Mouse (Mus musculus) MEL (cell line): Measurements from ENCODE around the gene Spice1. TPM values are rescaled to one million over a fixed set of nuclear protein-coding genes. Genes with fewer than 3 reads are reported as not detected.

Source experiments
- DNase-seq: peaks from one replicate; pipeline ENCODE4 v3.0.0; 2011; ENCODE audit warnings: low read depth, low spot score
- H3K27ac ChIP-seq: 2 replicates; pipeline ENCODE4 v1.5.1; 2012; ENCODE audit warnings: low read depth, mild to moderate bottlenecking, control low read depth, low read length, moderate library complexity; ENCODE audit not compliant: control insufficient read depth
- H3K27me3 ChIP-seq, 2 experiments: fragments of 150-350 bp in 1 of 2; sonication (generic) in 1 of 2; 2 replicates each; pipeline ENCODE4 v1.6.1; 2012; ENCODE audit warnings: low read length in 2 of 2, mild to moderate bottlenecking in 2 of 2, improper control_type of control experiment in 1 of 2, moderate library complexity in 1 of 2; ENCODE audit not compliant: insufficient read depth in 2 of 2, control insufficient read depth in 1 of 2
- H3K36me3 ChIP-seq, 2 experiments: 2 replicates each; pipeline ENCODE4 v1.6.1; 2012 to 2014; ENCODE audit warnings: low read length in 2 of 2, improper control_type of control experiment in 1 of 2, inconsistent platforms in 1 of 2, mild to moderate bottlenecking in 1 of 2; ENCODE audit not compliant: insufficient read depth in 2 of 2, control insufficient read depth in 1 of 2
- H3K4me1 ChIP-seq, 2 experiments: fragments of 150-350 bp in 1 of 2; sonication (generic) in 1 of 2; 2 replicates each; pipeline ENCODE4 v1.6.1; 2012; ENCODE audit warnings: low read length in 2 of 2, improper control_type of control experiment in 1 of 2, mild to moderate bottlenecking in 1 of 2; ENCODE audit not compliant: insufficient read depth in 2 of 2, control insufficient read depth in 1 of 2
- H3K4me3 ChIP-seq, 2 experiments: fragments of 150-350 bp in 1 of 2; sonication (generic) in 1 of 2; 2 replicates each; pipeline ENCODE4 v1.5.1; 2012; ENCODE audit warnings: low read depth in 2 of 2, low read length in 2 of 2, mild to moderate bottlenecking in 2 of 2, moderate library complexity in 2 of 2, control low read depth in 1 of 2, improper control_type of control experiment in 1 of 2; ENCODE audit not compliant: control insufficient read depth in 1 of 2, insufficient read depth in 1 of 2
- H3K79me2 ChIP-seq: 2 replicates; pipeline ENCODE4 v1.6.1; 2012; ENCODE audit warnings: mild to moderate bottlenecking, low read length, moderate library complexity; ENCODE audit not compliant: control insufficient read depth, poor library complexity, insufficient read depth
- H3K9ac ChIP-seq: 2 replicates; pipeline ENCODE4 v1.6.1; 2012; ENCODE audit warnings: low read depth, mild to moderate bottlenecking, control low read depth, low read length, moderate library complexity; ENCODE audit not compliant: control insufficient read depth, poor library complexity, severe bottlenecking
- H3K9me3 ChIP-seq: fragments of 150-350 bp; sonication (generic); replicated peaks from 2 replicates; pipeline ENCODE4 v1.6.1; 2012; ENCODE audit warnings: mild to moderate bottlenecking, low read length, improper control_type of control experiment, moderate library complexity; ENCODE audit not compliant: insufficient read depth
- CHD2 ChIP-seq: IDR thresholded peaks from 2 replicates; pipeline ENCODE4 v1.6.1; 2011; ENCODE audit warnings: low read length, improper control_type of control experiment
- CTCF ChIP-seq, 3 experiments: IDR thresholded peaks in 2 of 3; conservative IDR thresholded peaks in 1 of 3; 2 replicates each; pipeline ENCODE4 v1.5.1; 2011 to 2012; ENCODE audit warnings: low read length in 3 of 3, low read depth in 2 of 3, mild to moderate bottlenecking in 2 of 3, improper control_type of control experiment in 1 of 3, inconsistent platforms in 1 of 3, mixed read lengths in 1 of 3, moderate library complexity in 1 of 3; ENCODE audit not compliant: control insufficient read depth in 1 of 3, insufficient read depth in 1 of 3, poor library complexity in 1 of 3, severe bottlenecking in 1 of 3
- EP300 ChIP-seq, 2 experiments: IDR thresholded peaks; 2 replicates each; pipeline ENCODE4 v1.6.1; 2011; ENCODE audit warnings: improper control_type of control experiment in 2 of 2, low read length in 2 of 2, low read depth in 1 of 2, mild to moderate bottlenecking in 1 of 2
- JUND ChIP-seq: IDR thresholded peaks from 2 replicates; pipeline ENCODE4 v1.6.1; 2011; ENCODE audit warnings: low read depth, mild to moderate bottlenecking, improper control_type of control experiment, low read length
- MAFK ChIP-seq: IDR thresholded peaks from 2 replicates; pipeline ENCODE4 v1.6.1; 2011; ENCODE audit warnings: low read depth, mild to moderate bottlenecking, low read length, improper control_type of control experiment, borderline replicate concordance
- MAX ChIP-seq: IDR thresholded peaks from 2 replicates; pipeline ENCODE4 v1.6.1; 2011; ENCODE audit warnings: low read length, improper control_type of control experiment
- MYC ChIP-seq: IDR thresholded peaks from 2 replicates; pipeline ENCODE4 v1.6.1; 2011; ENCODE audit warnings: low read depth, mild to moderate bottlenecking, low read length, improper control_type of control experiment, moderate library complexity
- POLR2A ChIP-seq, 2 experiments: IDR thresholded peaks; 2 replicates each; pipeline ENCODE4 v1.6.1; 2011 to 2012; ENCODE audit warnings: low read length in 2 of 2, mild to moderate bottlenecking in 2 of 2, control low read depth in 1 of 2, improper control_type of control experiment in 1 of 2, low read depth in 1 of 2, moderate library complexity in 1 of 2; ENCODE audit not compliant: control insufficient read depth in 1 of 2, insufficient read depth in 1 of 2, poor library complexity in 1 of 2
- RAD21 ChIP-seq: IDR thresholded peaks from 2 replicates; pipeline ENCODE4 v1.6.1; 2011; ENCODE audit warnings: mild to moderate bottlenecking, low read depth, low read length, improper control_type of control experiment
- SIN3A ChIP-seq: IDR thresholded peaks from 2 replicates; pipeline ENCODE4 v1.6.1; 2012; ENCODE audit warnings: low read length, improper control_type of control experiment, inconsistent platforms
- SMC3 ChIP-seq: IDR thresholded peaks from 2 replicates; pipeline ENCODE4 v1.6.1; 2011; ENCODE audit warnings: low read depth, low read length, improper control_type of control experiment
- TBP ChIP-seq: IDR thresholded peaks from 2 replicates; pipeline ENCODE4 v1.8.0; 2011; ENCODE audit warnings: low read depth, low read length, improper control_type of control experiment
- ZC3H11A ChIP-seq: IDR thresholded peaks from 2 replicates; pipeline ENCODE4 v1.6.1; 2012; ENCODE audit warnings: low read depth, mild to moderate bottlenecking, inconsistent platforms, low read length, improper control_type of control experiment
- ZKSCAN1 ChIP-seq: IDR thresholded peaks from 2 replicates; pipeline ENCODE4 v1.6.1; 2012; ENCODE audit warnings: low read depth, mild to moderate bottlenecking, inconsistent platforms, low read length, improper control_type of control experiment, moderate library complexity
- ZMIZ1 ChIP-seq: IDR thresholded peaks from 2 replicates; pipeline ENCODE4 v1.6.1; 2012; ENCODE audit warnings: low read depth, mild to moderate bottlenecking, inconsistent platforms, low read length, improper control_type of control experiment, moderate library complexity
- ZNF384 ChIP-seq: IDR thresholded peaks from 2 replicates; pipeline ENCODE4 v1.6.1; 2012; ENCODE audit warnings: low read depth, mild to moderate bottlenecking, inconsistent platforms, low read length, improper control_type of control experiment
- polyA plus RNA-seq, 2 experiments: library from polyadenylated mRNA; stranded (reverse) in 1 of 2; unstranded in 1 of 2; fragments of >175 nt in 1 of 2; fragments of >200 nt in 1 of 2; gene quantifications; 2 replicates each; pipeline versions ENCODE4 v1.2.1 to v1.2.4; 2012; ENCODE audit warnings: low replicate concordance in 2 of 2, low read depth in 1 of 2; ENCODE audit not compliant: insufficient read length in 2 of 2, insufficient read depth in 1 of 2, missing spikeins in 1 of 2
- total RNA-seq: library from RNA; depleted of rRNA; stranded (reverse); fragments of 300-350 nt; gene quantifications from 2 replicates; pipeline ENCODE4 v1.2.3, GENCODE M21; 2012

The Spice1 gene
- total and polyA plus RNA-seq, 3 experiments = 14.8 to 24.1 TPM; not detected in 1

- DNase-seq = peak; percentile 64
- Histone ChIP-seq H3K36me3 (peaks cover 2% of the 10 kb centered on the region in 2 experiments; a peak in 2 of 4 replicates), H3K27me3 (no peaks in the 10 kb centered on the region), H3K4me1 (no peaks in the 10 kb centered on the region; a peak in 2 of 4 replicates), H3K9ac (no peak overlapping the region), H3K9me3 (no peaks in the 10 kb centered on the region), H3K27ac (no peak overlapping the region), H3K79me2 (no peaks in the 10 kb centered on the region), H3K4me3 (no peak overlapping the region)
- TF ChIP-seq ZKSCAN1 (no peak), MAFK (no peak), EP300 (IDR thresholded peaks at IDR 0.05; ENCODE audit: low read depth in 1 of 2, low read length in 2 of 2) (peak in 1 of 2 experiments; percentile 43; a peak in 3 of 4 replicates)
Measured at GRCm38 (mm10) chr16:44384251-44384650, 37.3 kb downstream of the Spice1 start.

GRCm38 (mm10) chr16:44391877-44392548 lies 45.1 kb downstream of the Spice1 start:
- H3K27me3 ChIP-seq = no peaks in the 10 kb centered on the region
- no peaks in the 10 kb centered on the region for H3K9me3 ChIP-seq
- H3K27ac ChIP-seq = no peak overlapping the region
- H3K4me1 ChIP-seq = no peaks in the 10 kb centered on the region
- no peaks in the 10 kb centered on the region for H3K79me2 ChIP-seq
- TF ChIP-seq MAX (peak; percentile 70; the same call in 1 of the 2 replicates), SMC3 (peak; percentile 90), MYC (peak; percentile 83), JUND (no peak), POLR2A (IDR thresholded peaks at IDR 0.05; ENCODE audit: control insufficient read depth in 1 of 2, insufficient read depth in 1 of 2, low read depth in 1 of 2, low read length in 2 of 2, poor library complexity in 1 of 2) (peak in 1 of 2 experiments; percentile 63; a peak in 2 of 4 replicates), RAD21 (peak; percentile 83), ZNF384 (no peak), SIN3A (peak; percentile 35; the same call in 1 of the 2 replicates), ZC3H11A (peak; percentile 77), ZMIZ1 (no peak), CHD2 (no peak), TBP (peak; percentile 64; the same call in 1 of the 2 replicates), CTCF (IDR thresholded peaks at IDR 0.05 in 2 of 3, conservative IDR thresholded peaks at IDR 0.05 in 1 of 3; ENCODE audit: control insufficient read depth in 1 of 3, insufficient read depth in 1 of 3, low read depth in 2 of 3, low read length in 3 of 3, poor library complexity in 1 of 3, severe bottlenecking in 1 of 3) (peak; percentile 83 to 95 (median 89))
- peak overlapping the region; percentile 35 for H3K9ac ChIP-seq
- H3K4me3 ChIP-seq = peak overlapping the region; percentile 25 to 49; a peak in 2 of 4 replicates
- no peaks in the 10 kb centered on the region; a peak in 1 of 4 replicates for H3K36me3 ChIP-seq
- peak; percentile 89 for DNase-seq
